Mouse (Mus musculus) retina, postnatal 1 day (tissue): ENCODE measurements around the gene 1110051M20Rik.

Source experiments
- DNase-seq: peaks from one replicate; pipeline ENCODE4 v3.0.0-alpha.2; 2012

Gene 1110051M20Rik

DNA sequence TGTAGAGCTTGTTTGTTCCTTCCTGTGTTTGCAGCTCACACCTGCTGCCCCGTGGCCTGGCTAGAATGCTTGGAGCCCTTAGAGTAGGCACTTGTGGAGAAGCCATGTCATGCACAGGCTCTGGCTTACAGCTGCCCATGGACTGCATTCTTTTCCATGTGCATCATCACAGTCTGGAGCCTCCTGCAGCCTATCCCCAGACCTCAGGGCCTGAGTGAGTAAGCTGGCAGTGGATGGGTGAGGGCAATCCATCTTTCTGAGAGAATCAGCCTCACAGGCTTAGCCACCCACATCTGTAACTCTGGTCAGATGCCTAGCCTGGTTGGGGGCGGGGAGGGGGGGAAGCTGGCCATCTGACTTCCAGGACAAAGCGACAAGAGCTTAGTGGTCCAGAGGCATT, 145.3 kb downstream of the 1110051M20Rik start:
- DNase-seq: no peak

DNA sequence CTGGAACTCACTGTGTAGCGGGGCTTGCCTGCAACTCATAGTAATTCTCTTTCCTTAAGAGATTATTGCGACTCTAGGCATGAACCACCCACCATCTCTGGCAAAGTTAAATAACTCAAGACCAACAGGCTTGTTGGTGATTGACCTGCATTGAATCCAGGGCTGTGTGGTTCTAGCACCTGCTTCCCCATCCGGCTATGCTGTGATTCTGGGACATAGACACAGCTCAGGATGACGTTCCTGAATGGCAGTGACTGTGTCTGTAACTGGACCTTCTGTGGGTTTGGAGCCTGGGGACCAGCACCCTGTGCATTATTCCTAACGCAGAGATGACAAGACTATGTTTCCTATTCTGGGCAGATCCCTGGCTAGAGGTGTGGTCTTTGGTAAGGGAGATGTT, 148.6 kb downstream of the 1110051M20Rik start:
- DNase-seq: no peak

DNA sequence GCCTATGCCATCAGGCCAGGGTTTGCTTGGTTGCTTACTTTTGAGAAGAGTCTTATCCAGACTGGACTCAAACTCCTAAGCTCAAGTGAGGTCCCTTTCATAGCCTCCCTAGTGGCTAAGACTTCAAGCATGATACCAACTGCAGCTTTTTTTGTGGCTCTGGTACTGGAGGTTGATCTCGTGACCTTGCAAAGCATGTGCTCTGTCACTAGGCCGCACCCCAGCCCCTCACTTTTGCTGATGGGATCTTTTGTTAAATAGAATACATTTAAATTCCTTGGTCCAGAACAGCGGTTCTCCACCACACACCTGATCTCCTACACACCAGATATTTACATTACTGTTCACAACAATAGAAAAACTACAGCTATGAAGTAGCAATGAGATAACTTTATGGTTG, 150.3 kb downstream of the 1110051M20Rik start:
- no peak for DNase-seq

- DNase-seq: no peak
Measured at GRCm38 (mm10) chr2:91291197-91292007, 153.1 kb downstream of the 1110051M20Rik start.

DNA sequence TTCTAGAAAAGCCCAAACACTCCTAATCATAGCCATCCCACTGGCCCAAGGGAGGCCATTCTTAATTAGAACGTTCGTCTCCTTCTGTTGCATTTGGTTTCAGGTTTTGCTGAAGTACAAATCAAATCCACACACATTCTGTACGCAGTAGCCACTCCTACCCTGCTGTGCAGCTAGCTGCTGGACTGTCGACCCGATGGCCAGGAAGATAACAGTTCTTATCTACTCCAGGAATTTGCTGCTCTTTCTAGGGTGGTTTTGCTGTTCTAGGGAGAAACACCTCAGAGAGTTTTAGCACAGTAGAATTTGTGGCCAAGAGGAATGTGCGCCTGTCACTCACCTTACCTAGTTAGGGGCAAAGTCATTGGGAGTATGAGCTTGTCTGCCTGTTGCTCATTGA, 156.9 kb downstream of the 1110051M20Rik start:
- DNase-seq: no peak

DNA sequence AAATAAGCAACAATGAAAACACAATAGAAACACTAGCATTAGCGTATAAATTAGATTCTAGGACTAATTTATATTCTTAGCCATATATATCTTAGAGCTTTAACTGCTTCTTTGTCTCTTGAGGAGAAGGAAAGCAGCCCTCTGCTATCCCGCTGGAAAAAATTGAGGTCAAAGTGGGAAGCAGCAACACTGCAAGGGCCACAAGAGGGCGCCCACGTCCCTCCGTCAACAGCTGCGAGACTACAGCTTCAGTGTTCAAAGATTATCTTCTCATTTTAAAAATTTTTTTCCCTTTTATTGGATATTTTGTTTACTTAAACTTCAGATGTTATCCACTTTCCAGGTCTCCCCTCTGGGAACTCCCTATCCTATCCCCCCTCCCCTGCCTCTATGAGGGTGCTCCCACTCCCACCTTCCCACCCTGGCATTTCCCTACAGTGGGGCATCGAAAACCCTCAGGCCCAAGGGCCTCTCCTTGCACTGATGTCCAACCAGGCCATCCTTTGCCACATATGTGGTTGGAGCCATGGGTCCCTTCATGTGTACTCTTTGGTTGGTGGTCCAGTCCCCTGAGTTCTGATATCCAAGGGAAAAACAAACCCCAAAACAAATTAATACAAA, 158.5 kb downstream of the 1110051M20Rik start:
- DNase-seq: peak; percentile 82

DNA sequence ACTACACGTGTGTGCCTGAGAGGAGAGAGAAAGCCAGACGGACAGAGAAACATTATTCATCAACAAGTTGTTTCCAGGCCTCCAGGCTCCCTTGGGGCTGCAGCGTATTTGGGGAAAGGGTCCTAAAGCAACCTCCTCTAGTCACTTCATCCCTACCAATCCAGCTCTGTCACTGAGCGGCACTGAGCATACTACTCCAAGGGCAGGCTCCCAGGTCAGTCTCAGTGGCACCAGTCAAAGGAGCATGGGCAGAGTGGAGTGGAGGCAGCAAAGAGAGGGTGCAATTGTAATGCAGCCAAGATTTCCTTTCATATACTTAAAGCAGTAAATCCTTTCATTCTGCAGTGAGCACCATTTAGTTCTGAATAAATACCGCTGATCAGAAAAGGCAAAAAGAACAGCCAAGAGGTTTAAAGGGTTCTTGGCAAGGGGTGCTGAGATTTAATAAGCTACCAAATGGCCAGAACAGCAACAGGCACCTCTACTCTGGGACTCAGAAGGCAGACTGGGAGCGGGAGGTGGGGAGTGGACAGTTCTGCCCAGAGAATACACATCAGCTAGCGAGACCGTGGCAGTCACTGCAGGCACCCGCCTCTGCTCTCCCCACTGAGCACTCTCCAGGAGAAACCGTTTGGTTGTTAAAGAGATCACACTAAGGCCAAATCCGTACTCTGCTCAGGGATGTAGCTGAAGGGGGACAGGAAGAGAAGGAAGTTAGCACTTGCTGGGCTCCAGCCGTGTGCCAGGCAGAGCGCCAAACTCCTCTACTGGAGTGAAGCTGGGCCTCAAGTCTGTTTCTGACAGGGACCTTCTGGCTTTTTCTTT, 159.9 kb downstream of the 1110051M20Rik start:
- DNase-seq: no peak

DNA sequence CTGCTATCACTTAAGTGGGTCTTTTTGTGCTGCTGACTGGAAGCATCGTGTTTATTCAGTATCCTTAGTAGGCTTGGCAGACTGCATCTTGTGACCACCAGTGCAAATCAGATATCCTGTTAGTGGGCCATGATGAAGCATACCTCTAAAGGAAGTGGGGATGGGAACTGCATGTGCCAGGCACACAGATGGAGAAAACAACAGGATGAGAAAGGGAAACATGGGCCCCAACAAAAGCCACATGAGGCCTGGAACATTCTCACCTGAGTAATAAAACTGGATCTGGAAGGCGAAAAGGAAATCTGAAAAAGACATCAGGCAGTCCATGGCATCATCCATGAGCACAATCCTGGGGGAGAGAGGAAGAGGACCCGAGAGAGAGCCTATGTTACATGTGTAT, 160.5 kb downstream of the 1110051M20Rik start:
- no peak for DNase-seq

DNA sequence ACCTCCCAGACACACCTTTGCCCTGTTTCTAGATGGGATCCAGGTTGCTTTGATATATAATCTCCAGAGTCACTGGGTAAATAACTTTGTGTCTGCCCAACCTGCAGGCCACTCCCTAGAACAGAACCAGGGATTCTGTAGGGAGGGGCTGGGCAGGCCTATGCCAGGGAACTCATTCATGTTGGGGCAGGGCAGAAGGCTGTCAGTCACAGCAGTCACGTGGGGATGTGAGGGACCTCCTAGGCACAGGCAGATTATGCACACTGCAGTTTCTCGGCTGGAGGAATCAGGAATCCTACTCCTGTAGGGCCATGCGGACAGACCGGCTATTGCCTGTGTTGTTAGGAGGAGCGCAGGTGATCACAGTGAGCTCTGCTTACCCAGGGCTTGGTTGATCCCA, 163.1 kb downstream of the 1110051M20Rik start:
- no peak for DNase-seq

DNA sequence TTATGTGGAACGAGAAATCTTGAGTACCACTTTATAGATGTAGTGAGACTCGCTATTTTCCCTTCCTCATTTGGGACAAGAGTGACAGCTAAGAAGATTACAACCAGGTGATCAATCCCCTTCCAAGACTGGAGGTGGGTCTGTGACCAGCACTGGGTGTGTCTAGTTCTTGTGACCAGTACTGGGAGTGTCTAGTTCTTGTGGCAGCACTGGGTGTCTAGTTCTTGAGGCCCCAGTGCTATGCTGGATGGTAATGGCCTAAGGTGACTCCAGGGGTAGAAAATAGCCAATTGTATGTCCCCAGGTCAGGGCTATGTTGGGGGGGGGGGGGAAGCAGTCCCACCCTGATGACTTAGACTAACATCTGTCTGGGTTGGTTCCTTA, 165.1 kb downstream of the 1110051M20Rik start:
- no peak for DNase-seq

GRCm38 (mm10) chr2:91278749-91279371, 165.6 kb downstream of the 1110051M20Rik start:
- peak; percentile 75 for DNase-seq

- no peak for DNase-seq
Measured at GRCm38 (mm10) chr2:91269687-91270133, 174.8 kb downstream of the 1110051M20Rik start.

DNA sequence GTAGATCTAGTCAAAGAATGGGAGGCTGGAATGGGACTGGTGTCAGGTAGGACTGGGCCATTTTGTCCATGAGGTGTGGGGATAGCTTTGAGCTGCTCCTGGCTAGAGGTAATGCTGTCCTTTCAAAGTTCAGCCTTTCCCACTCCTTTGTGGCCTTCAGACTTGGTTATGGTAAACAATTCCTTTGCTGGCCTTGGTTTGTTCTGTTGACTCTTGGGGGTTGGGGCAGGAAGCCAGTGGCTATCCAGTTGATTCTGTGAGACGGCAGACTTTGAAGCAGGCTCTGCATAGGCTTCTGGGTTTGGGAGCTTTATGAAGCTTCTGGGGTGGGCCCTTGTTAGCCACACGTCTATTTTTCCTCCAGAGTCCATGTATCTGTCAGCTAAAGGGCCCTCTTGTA, 175.8 kb downstream of the 1110051M20Rik start:
- DNase-seq: no peak

DNA sequence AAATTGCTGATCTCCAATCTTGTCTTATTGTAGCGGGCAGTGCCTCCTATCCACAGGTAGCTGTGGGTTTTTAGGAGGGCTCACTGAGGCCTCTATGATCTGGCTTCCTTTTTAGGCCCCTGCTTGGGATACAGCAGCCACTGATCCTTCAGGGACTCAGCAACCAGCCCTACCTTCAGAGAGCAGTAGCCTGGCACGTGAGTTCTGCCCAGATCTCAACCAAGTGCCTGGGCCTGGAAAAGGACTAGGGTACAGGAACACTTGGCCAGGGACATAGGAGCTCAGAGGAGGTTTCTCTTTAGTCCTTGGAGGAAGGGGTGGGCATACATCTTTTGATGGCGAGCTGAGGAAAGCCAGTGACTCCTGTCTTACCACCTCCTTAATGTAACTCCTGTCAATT, 176.5 kb downstream of the 1110051M20Rik start:
- DNase-seq: no peak

DNA sequence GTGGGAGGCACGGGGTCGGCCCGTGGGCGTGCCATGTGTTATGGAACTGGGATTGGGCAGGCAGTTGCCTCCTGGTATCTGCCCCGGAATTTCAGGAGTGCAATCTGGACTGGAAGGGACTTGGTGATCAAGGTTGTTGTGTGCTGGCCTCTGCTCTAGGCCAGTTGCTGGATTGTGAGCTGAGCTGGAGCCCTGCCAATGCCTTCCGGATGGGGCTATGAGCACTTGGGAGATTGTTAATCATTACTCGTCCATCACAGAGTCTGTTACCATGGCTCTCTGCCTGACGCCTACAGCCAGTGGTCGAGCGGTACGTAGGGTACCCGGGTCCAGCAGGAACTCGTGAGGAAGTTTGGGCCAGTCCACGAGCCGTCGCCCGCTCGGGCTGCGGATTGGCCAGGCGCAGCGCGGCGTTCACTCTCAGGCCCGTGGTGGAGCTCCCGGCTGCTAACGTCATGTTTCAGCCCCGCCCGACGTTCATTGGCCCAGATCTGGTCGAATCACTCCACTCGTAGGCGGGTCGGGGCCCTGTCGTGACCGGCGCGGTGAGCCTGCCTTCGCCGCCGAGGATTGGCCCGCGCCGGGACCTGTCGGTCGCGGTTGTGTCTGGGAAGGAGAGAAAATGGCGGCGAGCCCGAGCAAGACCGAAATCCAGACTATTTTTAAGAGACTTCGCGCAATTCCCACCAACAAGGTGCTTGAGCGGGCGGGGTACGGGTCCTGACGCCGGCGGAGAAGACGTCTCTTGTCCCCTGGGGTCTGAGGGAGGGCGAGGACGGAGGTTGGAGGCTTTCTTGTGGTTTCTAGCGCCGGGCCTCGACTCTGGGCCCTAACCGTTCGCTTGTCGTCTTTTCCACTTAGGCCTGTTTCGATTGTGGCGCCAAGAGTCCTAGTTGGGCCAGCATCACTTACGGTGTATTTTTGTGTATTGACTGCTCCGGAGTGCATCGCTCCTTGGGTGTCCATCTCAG, 179.5 kb downstream of the 1110051M20Rik start, which contains the start of gene Arfgap2:
Arfgap2 (plus strand) TSS at position 264 of the 971 bp plus-strand sequence.
- DNase-seq: peak; percentile 99

DNA sequence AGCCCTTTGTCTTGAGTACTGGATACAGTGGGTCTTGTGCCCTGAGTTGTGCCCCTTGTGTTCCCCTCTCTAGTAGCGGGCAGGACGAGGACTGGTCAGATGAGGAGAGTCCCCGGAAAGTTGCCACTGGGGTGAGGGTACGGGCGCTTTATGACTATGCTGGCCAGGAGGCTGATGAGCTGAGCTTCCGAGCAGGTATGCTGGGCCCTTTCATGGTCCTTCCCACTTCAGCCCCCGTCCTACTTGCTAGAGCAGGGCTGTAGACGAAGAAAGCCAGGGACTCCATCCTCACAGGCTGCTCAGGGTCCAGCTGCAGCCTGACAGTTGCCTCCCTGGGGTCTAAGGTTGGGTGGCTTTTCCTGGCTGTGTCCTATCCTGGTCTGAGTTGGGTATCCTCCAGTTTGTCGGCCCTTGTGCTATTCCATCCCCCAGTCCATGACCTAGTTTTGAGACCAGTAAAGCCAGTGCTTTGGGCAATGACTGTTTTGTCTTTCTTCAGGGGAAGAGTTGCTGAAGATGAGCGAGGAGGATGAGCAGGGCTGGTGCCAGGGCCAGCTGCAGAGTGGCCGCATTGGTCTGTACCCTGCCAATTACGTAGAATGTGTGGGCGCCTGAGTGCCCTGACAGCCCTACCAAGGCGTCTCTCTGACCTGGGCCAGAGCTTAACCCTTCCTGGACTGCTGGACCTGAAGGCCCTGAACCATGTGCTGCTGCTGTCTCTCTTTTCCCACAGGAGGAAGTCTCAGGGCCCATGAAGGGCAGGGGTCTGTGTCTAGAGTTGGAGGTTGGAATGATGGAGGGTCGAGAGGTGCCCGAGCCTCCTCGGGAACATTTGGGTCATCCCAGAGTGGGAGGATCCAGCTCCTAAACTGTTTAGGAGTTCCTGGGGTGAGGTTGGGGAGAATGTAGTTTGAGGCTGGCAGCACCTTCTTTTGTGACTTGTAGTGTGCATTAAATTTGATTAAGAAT, 180.5 kb downstream of the 1110051M20Rik start:
- DNase-seq: no peak

GRCm38 (mm10) chr2:91259493-91259892, 185.0 kb downstream of the 1110051M20Rik start:
- no peak for DNase-seq

DNA sequence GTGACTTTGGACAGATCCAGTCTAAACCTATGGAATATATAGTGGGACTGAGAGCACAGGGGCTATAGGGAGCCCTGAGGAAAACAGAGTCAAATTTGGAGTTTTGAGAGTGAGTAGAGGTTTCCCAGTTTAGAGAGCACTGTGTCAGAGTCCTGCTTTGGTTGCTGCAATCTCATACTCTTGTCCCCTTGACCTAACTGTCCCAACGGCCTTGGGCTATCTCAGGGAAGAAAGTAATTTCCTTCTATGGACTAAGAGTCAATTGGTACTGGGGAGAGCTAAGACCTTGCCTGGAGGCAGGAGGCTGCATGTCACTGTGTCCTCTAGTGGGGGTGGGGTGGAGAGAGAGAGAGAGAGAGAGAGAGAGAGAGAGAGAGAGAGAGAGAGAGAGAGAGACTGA, 185.7 kb downstream of the 1110051M20Rik start:
- DNase-seq: no peak

- no peak for DNase-seq
Measured at GRCm38 (mm10) chr2:91258054-91258453, 186.4 kb downstream of the 1110051M20Rik start.
